Mouse (Mus musculus) lung, adult 2 months (tissue): ENCODE data around the gene Asb16.

Experiments
- CTCF ChIP-seq: fragments of 200-500 bp; IDR thresholded peaks from 2 replicates; pipeline ENCODE4 v1.5.1; 2011; ENCODE audit warnings: mild to moderate bottlenecking, low read length, control low read depth; ENCODE audit not compliant: insufficient read depth
- POLR2A ChIP-seq: fragments of 200-500 bp; IDR thresholded peaks from 2 replicates; pipeline ENCODE4 v1.6.1; 2011; ENCODE audit warnings: low read depth, mild to moderate bottlenecking, control low read depth, low read length, borderline replicate concordance; ENCODE audit errors: extremely low read depth

DNA sequence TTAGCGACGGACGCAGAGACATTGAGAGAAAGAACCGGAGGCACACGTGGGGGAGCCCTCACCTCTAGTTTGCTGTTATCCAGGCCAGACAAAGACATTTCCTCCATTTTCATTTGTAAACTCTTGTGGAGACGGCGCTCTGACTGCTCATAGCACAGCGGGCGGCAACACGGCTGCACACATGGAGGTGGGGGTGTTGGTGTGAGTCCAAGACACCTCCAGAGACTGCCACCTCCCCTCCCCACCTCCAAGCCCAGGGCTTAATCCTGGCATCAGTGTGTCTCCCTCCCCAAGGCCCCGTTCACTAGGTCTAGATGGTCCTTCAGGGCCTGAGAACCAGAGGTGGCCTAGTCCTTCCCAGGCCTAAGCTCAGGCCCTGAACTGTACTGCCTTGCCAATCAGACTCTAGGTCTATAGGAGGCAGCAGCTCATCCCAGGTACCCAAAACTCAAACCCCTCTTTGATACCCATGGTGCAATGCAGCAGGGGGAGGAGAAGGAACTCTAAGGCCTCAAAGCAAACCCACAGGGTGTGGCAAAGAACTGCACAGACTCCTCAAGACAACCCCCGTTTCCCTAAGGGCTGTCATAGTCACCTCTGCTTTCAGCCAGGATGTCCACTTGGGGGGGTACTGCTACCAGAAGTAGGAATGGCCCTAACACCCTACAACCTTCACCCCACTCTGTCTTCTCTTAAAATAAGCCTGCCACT lies 26.5 kb downstream of the Asb16 start:
- TF ChIP-seq POLR2A: no peak
- TF ChIP-seq CTCF: no peak
